Mouse (Mus musculus): ENCODE results near the gene Gm10770.
"Not testable (repeated sequence)": the region's sequence is repeated elsewhere in the genome, so short reads cannot be mapped to it uniquely, and the experiment has no call there.

DNA sequence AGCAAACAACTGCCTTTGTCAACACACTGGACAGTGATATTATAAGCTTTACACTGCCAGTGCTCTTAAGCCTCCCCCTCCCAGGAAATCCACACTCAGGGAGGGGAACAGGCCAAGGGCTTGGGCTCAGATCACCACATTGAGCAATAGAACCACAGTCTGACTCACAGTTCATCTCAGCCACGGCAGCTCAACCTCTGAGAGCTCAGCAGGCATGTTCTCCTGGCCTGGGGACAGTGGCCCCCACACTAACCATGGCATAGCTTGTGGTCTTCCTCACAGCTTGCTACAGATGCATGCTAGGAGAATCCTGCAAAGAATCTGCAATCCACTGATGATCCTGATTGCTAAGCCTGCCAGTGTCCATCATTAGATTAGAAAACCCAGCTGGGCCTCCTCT, 47.5 kb downstream of the Gm10770 start:
- not testable (repeated sequence) for TF ChIP-seq CTCF (IDR thresholded peaks at IDR 0.05; ENCODE audit: low read depth, low read length); POLR2A (IDR thresholded peaks at IDR 0.05; ENCODE audit: borderline replicate concordance, low read depth, low read length)
